Mouse (Mus musculus) gonadal fat pad, adult 2 months (tissue): ENCODE measurements at regions not wholly inside any gene's neighbourhood (a gene's known extent, or its start where the extent isn't known, plus 50 kb on each side); places are given as distances from the start of the nearest gene placed in this dataset.

Experiments
- DNase-seq: peaks from one replicate; pipeline ENCODE4 v3.0.0-alpha.2; 2012; ENCODE audit warnings: low read depth

GRCm38 (mm10) chr2:137581491-137581890 is 465.0 kb upstream of the Jag1 start:
- no peak for DNase-seq

- no peak for DNase-seq
Measured at GRCm38 (mm10) chr2:137575750-137576149, 459.3 kb upstream of the Jag1 start.

- DNase-seq, result no peak
Measured at GRCm38 (mm10) chr2:137574845-137575449, 458.5 kb upstream of the Jag1 start.

GRCm38 (mm10) chr2:137571146-137571545 is 454.7 kb upstream of the Jag1 start:
- DNase-seq, result no peak

GRCm38 (mm10) chr2:137566619-137567018 is 450.2 kb upstream of the Jag1 start:
- no peak for DNase-seq

GRCm38 (mm10) chr2:137564064-137564624 is 447.7 kb upstream of the Jag1 start:
- no peak for DNase-seq

- no peak for DNase-seq
Measured at GRCm38 (mm10) chr2:137560366-137560765, 443.9 kb upstream of the Jag1 start.

- DNase-seq, result no peak
Measured at GRCm38 (mm10) chr2:137553871-137554270, 437.4 kb upstream of the Jag1 start.

GRCm38 (mm10) chr2:137536581-137536980 is 420.1 kb upstream of the Jag1 start:
- DNase-seq, result no peak

- no peak for DNase-seq
Measured at GRCm38 (mm10) chr2:137516271-137516670, 399.8 kb upstream of the Jag1 start.

GRCm38 (mm10) chr2:137515043-137515442 is 398.6 kb upstream of the Jag1 start:
- no peak for DNase-seq

- no peak for DNase-seq
Measured at GRCm38 (mm10) chr2:137513895-137514506, 397.6 kb upstream of the Jag1 start.

- no peak for DNase-seq
Measured at GRCm38 (mm10) chr2:137510671-137511235, 394.3 kb upstream of the Jag1 start.

GRCm38 (mm10) chr2:137501236-137501635 is 384.8 kb upstream of the Jag1 start:
- no peak for DNase-seq

GRCm38 (mm10) chr2:137497616-137498015 is 381.2 kb upstream of the Jag1 start:
- no peak for DNase-seq

GRCm38 (mm10) chr2:137493600-137493999 is 377.2 kb upstream of the Jag1 start:
- DNase-seq, result no peak

GRCm38 (mm10) chr2:137489181-137489682 is 372.8 kb upstream of the Jag1 start:
- no peak for DNase-seq

GRCm38 (mm10) chr2:137468769-137469168 is 352.3 kb upstream of the Jag1 start:
- DNase-seq, result no peak

- no peak for DNase-seq
Measured at GRCm38 (mm10) chr2:137457061-137457753, 340.8 kb upstream of the Jag1 start.

GRCm38 (mm10) chr2:137456436-137456835 is 340.0 kb upstream of the Jag1 start:
- no peak for DNase-seq

GRCm38 (mm10) chr2:137446919-137447318 is 330.5 kb upstream of the Jag1 start:
- no peak for DNase-seq

GRCm38 (mm10) chr2:137437741-137438140 is 321.3 kb upstream of the Jag1 start:
- no peak for DNase-seq
